Mouse (Mus musculus) induced T-regulatory cell, adult 2 months (primary cell): ENCODE data around the gene Zfp212.
"Not testable (repeated sequence)": the region's sequence is repeated elsewhere in the genome, so short reads cannot be mapped to it uniquely, and the experiment has no call there.

Source experiments
- DNase-seq: peaks from one replicate; pipeline ENCODE4 v3.0.0-alpha.2; 2012; ENCODE audit warnings: low read depth

Zfp212 gene

GRCm38 (mm10) chr6:47942461-47942860, 22.2 kb downstream of the Zfp212 start:
- no peak for DNase-seq

- peak; percentile 71 for DNase-seq
These were observed 22.9 kb downstream of the Zfp212 start for GRCm38 (mm10) chr6:47943021-47943691.

GRCm38 (mm10) chr6:47943721-47944120, 23.4 kb downstream of the Zfp212 start:
- no peak for DNase-seq

- DNase-seq: no peak
These were observed 27.1 kb downstream of the Zfp212 start for GRCm38 (mm10) chr6:47947388-47947787.

- DNase-seq: peak; percentile 96
These were observed 33.0 kb downstream of the Zfp212 start, which contains the start of gene Zfp956 for GRCm38 (mm10) chr6:47953191-47953726. TSS of gene Zfp956 (plus strand) at chr6:47953390.

- no peak for DNase-seq
These were observed 34.1 kb downstream of the Zfp212 start for GRCm38 (mm10) chr6:47954425-47954824.

GRCm38 (mm10) chr6:47957816-47958215, 37.5 kb downstream of the Zfp212 start:
- DNase-seq: no peak

GRCm38 (mm10) chr6:47960685-47961421, 40.6 kb downstream of the Zfp212 start:
- DNase-seq: no peak

GRCm38 (mm10) chr6:47963051-47963450, 42.8 kb downstream of the Zfp212 start:
- no peak for DNase-seq

GRCm38 (mm10) chr6:47968166-47968565, 47.9 kb downstream of the Zfp212 start:
- not testable (repeated sequence) for DNase-seq

- peak; percentile 48 for DNase-seq
These were observed 54.3 kb downstream of the Zfp212 start for GRCm38 (mm10) chr6:47974599-47974998.

- DNase-seq: peak; percentile 68
These were observed 58.7 kb downstream of the Zfp212 start for GRCm38 (mm10) chr6:47978897-47979368.
